Mouse (Mus musculus) ES-E14 (cell line): ENCODE data around the gene Naa10.

Source experiments
- HCFC1 ChIP-seq: IDR thresholded peaks from 2 replicates; pipeline ENCODE4 v1.6.1; 2012; ENCODE audit warnings: low read length, inconsistent platforms, borderline replicate concordance; ENCODE audit not compliant: insufficient read depth
- ZNF384 ChIP-seq: IDR thresholded peaks from 2 replicates; pipeline ENCODE4 v1.6.1; 2012; ENCODE audit warnings: low read depth, low read length, inconsistent platforms

DNA sequence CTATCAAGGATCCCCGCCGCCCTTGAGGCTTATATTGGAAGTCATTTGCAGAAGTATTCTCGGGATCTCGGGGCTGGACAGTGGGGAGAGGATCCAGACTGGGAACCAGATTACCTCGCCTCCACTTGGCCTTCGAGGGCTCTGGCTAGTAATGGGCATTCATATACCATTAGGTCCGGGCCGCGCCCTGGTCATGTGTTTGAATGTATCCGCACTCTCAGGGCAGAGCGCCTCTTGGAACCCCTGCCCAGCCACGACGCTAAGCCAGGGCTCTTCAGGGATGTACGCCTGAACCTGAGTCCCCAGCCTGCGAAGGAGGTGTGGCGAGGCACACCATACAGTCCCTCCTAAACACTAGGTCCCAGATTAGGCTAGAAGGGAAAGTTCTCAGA lies 40.7 kb downstream of the Naa10 start:
- no peak for TF ChIP-seq HCFC1
- no peak for TF ChIP-seq ZNF384
